Mouse (Mus musculus): ENCODE results near the gene Nosip. TPM values are rescaled to one million over a fixed set of nuclear protein-coding genes. Genes with fewer than 3 reads are reported as not detected.

Nosip gene
- polyA plus RNA-seq, 1 experiment from 2014 or later = 58.9 TPM

- no peak overlapping the region for H3K9ac ChIP-seq (ENCODE audit: low read depth, low read length)
- no peak overlapping the region; the same call in 1 of the 2 replicates for H3K4me2 ChIP-seq
- no peak for ATAC-seq (replicated peaks; ENCODE audit: insufficient number of reproducible peaks, low FRiP score, low TSS enrichment)
- H3K27ac ChIP-seq (ENCODE audit: low read depth, low read length) = no peak overlapping the region
- H3K4me1 ChIP-seq (ENCODE audit: control insufficient read depth, insufficient read depth, low read length) = peaks cover 12% of the 10 kb centered on the region
- no peaks in the 10 kb centered on the region for H3K36me3 ChIP-seq (ENCODE audit: control insufficient read depth, insufficient read depth, low read length)
- no peaks in the 10 kb centered on the region for H3K9me3 ChIP-seq (replicated peaks; ENCODE audit: control insufficient read depth, low read length)
- H3K4me3 ChIP-seq (ENCODE audit: low read depth, low read length) = no peak overlapping the region
- 73% methylated on average over 6 of the region's 6 CpGs for WGBS (ENCODE audit: insufficient replicate concordance)
- H3K27me3 ChIP-seq (ENCODE audit: control insufficient read depth, insufficient read depth, low read length) = no peaks in the 10 kb centered on the region
Measured at GRCm38 (mm10) chr7:45060632-45061122, 1.6 kb upstream of the Nosip start.

- H3K4me1 ChIP-seq (ENCODE audit: control insufficient read depth, insufficient read depth, low read length) = peaks cover 12% of the 10 kb centered on the region
- 14% methylated on average over 11 of the region's 11 CpGs for WGBS (ENCODE audit: insufficient replicate concordance)
Measured at GRCm38 (mm10) chr7:45061532-45062075, 625 bp upstream of the Nosip start.

GRCm38 (mm10) chr7:45067190-45067999 is 5.2 kb downstream of the Nosip start:
- no peak overlapping the region for H3K9ac ChIP-seq (ENCODE audit: low read depth, low read length)
- H3K4me3 ChIP-seq (ENCODE audit: low read depth, low read length) = no peak overlapping the region
- no peak overlapping the region for H3K27ac ChIP-seq (ENCODE audit: low read depth, low read length)
- H3K27me3 ChIP-seq (ENCODE audit: control insufficient read depth, insufficient read depth, low read length) = no peaks in the 10 kb centered on the region
- no peaks in the 10 kb centered on the region for H3K9me3 ChIP-seq (replicated peaks; ENCODE audit: control insufficient read depth, low read length)
- 66% methylated on average over 4 of the region's 4 CpGs for WGBS (ENCODE audit: insufficient replicate concordance)
- H3K4me2 ChIP-seq = no peak overlapping the region
- H3K36me3 ChIP-seq (ENCODE audit: control insufficient read depth, insufficient read depth, low read length) = no peaks in the 10 kb centered on the region
- H3K4me1 ChIP-seq (ENCODE audit: control insufficient read depth, insufficient read depth, low read length) = 0 out of 2 replicates have a peak, but pooled peaks cover 4% of the 10 kb centered on the region
- ATAC-seq (replicated peaks; ENCODE audit: insufficient number of reproducible peaks, low FRiP score, low TSS enrichment) = no peak

More at GRCm38 (mm10) chr7:45061532-45062075, 625 bp upstream of the Nosip start:
- H3K27ac ChIP-seq (ENCODE audit: low read depth, low read length) = peak overlapping the region; percentile 63; the same call in 1 of the 2 replicates
- H3K4me3 ChIP-seq (ENCODE audit: low read depth, low read length) = peak overlapping the region; percentile 62
- ATAC-seq (replicated peaks; ENCODE audit: insufficient number of reproducible peaks, low FRiP score, low TSS enrichment) = no peak
- no peaks in the 10 kb centered on the region for H3K27me3 ChIP-seq (ENCODE audit: control insufficient read depth, insufficient read depth, low read length)
- H3K4me2 ChIP-seq = peak overlapping the region; percentile 66
- H3K9me3 ChIP-seq (replicated peaks; ENCODE audit: control insufficient read depth, low read length) = no peaks in the 10 kb centered on the region
- peak overlapping the region; percentile 81 for H3K9ac ChIP-seq (ENCODE audit: low read depth, low read length)
- H3K36me3 ChIP-seq (ENCODE audit: control insufficient read depth, insufficient read depth, low read length) = no peaks in the 10 kb centered on the region

GRCm38 (mm10) chr7:45068000-45068318 is 5.7 kb downstream of the Nosip start:
- ATAC-seq (replicated peaks; ENCODE audit: insufficient number of reproducible peaks, low FRiP score, low TSS enrichment) = no peak
- WGBS (ENCODE audit: insufficient replicate concordance) = 30% methylated on average over 5 of the region's 5 CpGs
- Histone ChIP-seq H3K4me1 (ENCODE audit: control insufficient read depth, insufficient read depth, low read length) (0 out of 2 replicates have a peak, but pooled peaks cover 4% of the 10 kb centered on the region), H3K9ac (ENCODE audit: low read depth, low read length) (no peak overlapping the region), H3K9me3 (replicated peaks; ENCODE audit: control insufficient read depth, low read length) (no peaks in the 10 kb centered on the region), H3K27me3 (ENCODE audit: control insufficient read depth, insufficient read depth, low read length) (no peaks in the 10 kb centered on the region), H3K36me3 (ENCODE audit: control insufficient read depth, insufficient read depth, low read length) (no peaks in the 10 kb centered on the region), H3K27ac (ENCODE audit: low read depth, low read length) (no peak overlapping the region), H3K4me3 (ENCODE audit: low read depth, low read length) (no peak overlapping the region), H3K4me2 (no peak overlapping the region)

GRCm38 (mm10) chr7:45069671-45070070 is 7.4 kb downstream of the Nosip start:
- Histone ChIP-seq H3K4me1 (ENCODE audit: control insufficient read depth, insufficient read depth, low read length) (no peaks in the 10 kb centered on the region), H3K4me3 (ENCODE audit: low read depth, low read length) (no peak overlapping the region), H3K9me3 (replicated peaks; ENCODE audit: control insufficient read depth, low read length) (no peaks in the 10 kb centered on the region), H3K9ac (ENCODE audit: low read depth, low read length) (no peak overlapping the region), H3K36me3 (ENCODE audit: control insufficient read depth, insufficient read depth, low read length) (no peaks in the 10 kb centered on the region), H3K27me3 (ENCODE audit: control insufficient read depth, insufficient read depth, low read length) (no peaks in the 10 kb centered on the region), H3K27ac (ENCODE audit: low read depth, low read length) (no peak overlapping the region), H3K4me2 (no peak overlapping the region)
- 79% methylated on average over 2 of the region's 2 CpGs for WGBS (ENCODE audit: insufficient replicate concordance)
- no peak for ATAC-seq (replicated peaks; ENCODE audit: insufficient number of reproducible peaks, low FRiP score, low TSS enrichment)

- WGBS (ENCODE audit: insufficient replicate concordance) = 78% methylated on average over 2 of the region's 2 CpGs
- Histone ChIP-seq H3K4me3 (ENCODE audit: low read depth, low read length) (no peak overlapping the region), H3K27me3 (ENCODE audit: control insufficient read depth, insufficient read depth, low read length) (no peaks in the 10 kb centered on the region), H3K9me3 (replicated peaks; ENCODE audit: control insufficient read depth, low read length) (no peaks in the 10 kb centered on the region), H3K4me1 (ENCODE audit: control insufficient read depth, insufficient read depth, low read length) (peaks cover 13% of the 10 kb centered on the region), H3K27ac (ENCODE audit: low read depth, low read length) (no peak overlapping the region), H3K9ac (ENCODE audit: low read depth, low read length) (no peak overlapping the region), H3K4me2 (no peak overlapping the region), H3K36me3 (ENCODE audit: control insufficient read depth, insufficient read depth, low read length) (peaks cover 5% of the 10 kb centered on the region; the same call in 1 of the 2 replicates)
- ATAC-seq (replicated peaks; ENCODE audit: insufficient number of reproducible peaks, low FRiP score, low TSS enrichment) = no peak
Measured at GRCm38 (mm10) chr7:45072230-45072629, 10.0 kb downstream of the Nosip start.

- Histone ChIP-seq H3K36me3 (ENCODE audit: control insufficient read depth, insufficient read depth, low read length) (peaks cover 8% of the 10 kb centered on the region), H3K4me1 (ENCODE audit: control insufficient read depth, insufficient read depth, low read length) (peaks cover 13% of the 10 kb centered on the region), H3K9ac (ENCODE audit: low read depth, low read length) (no peak overlapping the region)
Measured at GRCm38 (mm10) chr7:45073171-45073707, 11.0 kb downstream of the Nosip start.

GRCm38 (mm10) chr7:45073949-45074348 is 11.7 kb downstream of the Nosip start:
- Histone ChIP-seq H3K4me1 (ENCODE audit: control insufficient read depth, insufficient read depth, low read length) (peaks cover 13% of the 10 kb centered on the region), H3K4me2 (no peak overlapping the region), H3K9me3 (replicated peaks; ENCODE audit: control insufficient read depth, low read length) (no peaks in the 10 kb centered on the region), H3K36me3 (ENCODE audit: control insufficient read depth, insufficient read depth, low read length) (peaks cover 8% of the 10 kb centered on the region), H3K9ac (ENCODE audit: low read depth, low read length) (no peak overlapping the region), H3K27ac (ENCODE audit: low read depth, low read length) (no peak overlapping the region), H3K27me3 (ENCODE audit: control insufficient read depth, insufficient read depth, low read length) (no peaks in the 10 kb centered on the region), H3K4me3 (ENCODE audit: low read depth, low read length) (no peak overlapping the region)
- ATAC-seq (replicated peaks; ENCODE audit: insufficient number of reproducible peaks, low FRiP score, low TSS enrichment) = no peak
- 87% methylated on average over 12 of the region's 12 CpGs for WGBS (ENCODE audit: insufficient replicate concordance)

More at GRCm38 (mm10) chr7:45073171-45073707, 11.0 kb downstream of the Nosip start:
- 0 out of 2 replicates have a peak overlapping the region, but pooled peaks have one; percentile 18 for H3K27ac ChIP-seq (ENCODE audit: low read depth, low read length)
- H3K27me3 ChIP-seq (ENCODE audit: control insufficient read depth, insufficient read depth, low read length) = no peaks in the 10 kb centered on the region
- no peaks in the 10 kb centered on the region for H3K9me3 ChIP-seq (replicated peaks; ENCODE audit: control insufficient read depth, low read length)
- ATAC-seq (replicated peaks; ENCODE audit: insufficient number of reproducible peaks, low FRiP score, low TSS enrichment) = no peak
- no peak overlapping the region for H3K4me3 ChIP-seq (ENCODE audit: low read depth, low read length)
- H3K4me2 ChIP-seq = no peak overlapping the region
- 79% methylated on average over 7 of the region's 7 CpGs for WGBS (ENCODE audit: insufficient replicate concordance)
